Mouse (Mus musculus) olfactory bulb, adult 2 months (tissue): ENCODE data around the gene Foxj2. TPM values are rescaled to one million over a fixed set of nuclear protein-coding genes. Genes with fewer than 3 reads are reported as not detected.
A peak's percentile ranks its signal among the peaks of the same experiment; 100 is the strongest.

Experiments
- H3K27ac ChIP-seq: fragments of 200-500 bp; 2 replicates; pipeline ENCODE4 v1.5.1; 2012; ENCODE audit warnings: low read depth, low read length; ENCODE audit not compliant: insufficient read depth
- H3K4me1 ChIP-seq: fragments of 200-500 bp; 2 replicates; pipeline ENCODE4 v1.6.1; 2012; ENCODE audit warnings: low read length; ENCODE audit not compliant: control insufficient read depth, insufficient read depth
- H3K4me3 ChIP-seq: fragments of 200-500 bp; 2 replicates; pipeline ENCODE4 v1.5.1; 2012; ENCODE audit warnings: mild to moderate bottlenecking, low read depth, low read length, moderate library complexity; ENCODE audit not compliant: insufficient read depth
- CTCF ChIP-seq: fragments of 200-500 bp; IDR thresholded peaks from 2 replicates; pipeline ENCODE4 v1.5.1; 2012; ENCODE audit warnings: low read depth, mild to moderate bottlenecking, low read length, moderate library complexity; ENCODE audit not compliant: insufficient read depth
- POLR2A ChIP-seq: fragments of 200-500 bp; IDR thresholded peaks from 2 replicates; pipeline ENCODE4 v1.6.1; 2012; ENCODE audit warnings: mild to moderate bottlenecking, low read depth, low read length, moderate library complexity; ENCODE audit not compliant: insufficient read depth
- WGBS: fragments of 180-500 bp; shearing (Covaris S2); methylation state at CpG from one replicate; pipeline ENCODE4 v1.1.7; 2018; 5-methylcytosine and 5-hydroxymethylcytosine counted together
- polyA plus RNA-seq: library from polyadenylated mRNA; stranded (reverse); fragments of >200 nt; gene quantifications from 2 replicates; pipeline ENCODE4 v1.2.4, GENCODE M21; 2012; ENCODE audit warnings: low replicate concordance; ENCODE audit not compliant: missing spikeins, insufficient read depth, insufficient read length

Gene Foxj2
- polyA plus RNA-seq, 1 experiment, result not detected

- Histone ChIP-seq H3K4me1 (peaks cover 2% of the 10 kb centered on the region; the same call in 1 of the 2 replicates), H3K4me3 (no peak overlapping the region), H3K27ac (peak overlapping the region; percentile 62)
- WGBS, result 24% methylated on average over 16 of the region's 16 CpGs
- TF ChIP-seq CTCF, result no peak
- no peak for TF ChIP-seq POLR2A
These were observed 7.7 kb upstream of the Foxj2 start for GRCm38 (mm10) chr6:122811771-122812600.

- no peak for TF ChIP-seq CTCF
- TF ChIP-seq POLR2A, result no peak
- Histone ChIP-seq H3K27ac (no peak overlapping the region), H3K4me3 (no peak overlapping the region), H3K4me1 (peaks cover 2% of the 10 kb centered on the region; the same call in 1 of the 2 replicates)
- 90% methylated on average over 4 of the region's 4 CpGs for WGBS
These were observed 7.0 kb upstream of the Foxj2 start for GRCm38 (mm10) chr6:122812716-122813115.

GRCm38 (mm10) chr6:122813640-122814039 is 6.1 kb upstream of the Foxj2 start:
- TF ChIP-seq POLR2A (no peak), CTCF (no peak)
- WGBS, result 91% methylated on average over 4 of the region's 4 CpGs
- Histone ChIP-seq H3K4me3 (no peak overlapping the region), H3K27ac (no peak overlapping the region), H3K4me1 (peaks cover 2% of the 10 kb centered on the region; the same call in 1 of the 2 replicates)

GRCm38 (mm10) chr6:122820071-122820798 is 521 bp downstream of the Foxj2 start:
- peak overlapping the region; percentile 76 for H3K4me3 ChIP-seq
- H3K4me1 ChIP-seq, result peaks cover 36% of the 10 kb centered on the region
- H3K27ac ChIP-seq, result peak overlapping the region; percentile 29; the same call in 1 of the 2 replicates
- 0% methylated on average over 38 of the region's 38 CpGs for WGBS
- no peak for TF ChIP-seq CTCF
- no peak for TF ChIP-seq POLR2A

GRCm38 (mm10) chr6:122820799-122821650 is 1.3 kb downstream of the Foxj2 start:
- WGBS, result 21% methylated on average over 15 of the region's 15 CpGs
- no peak for TF ChIP-seq CTCF
- TF ChIP-seq POLR2A, result no peak
- peak overlapping the region; percentile 76 for H3K4me3 ChIP-seq
- peaks cover 43% of the 10 kb centered on the region for H3K4me1 ChIP-seq
- no peak overlapping the region for H3K27ac ChIP-seq

- 74% methylated on average over 9 of the region's 9 CpGs for WGBS
- TF ChIP-seq CTCF (no peak), POLR2A (no peak)
- peaks cover 48% of the 10 kb centered on the region for H3K4me1 ChIP-seq
- H3K27ac ChIP-seq, result no peak overlapping the region
- H3K4me3 ChIP-seq, result no peak overlapping the region
These were observed 2.1 kb downstream of the Foxj2 start for GRCm38 (mm10) chr6:122821822-122822221.

- Histone ChIP-seq H3K27ac (peak overlapping the region; percentile 37; the same call in 1 of the 2 replicates), H3K4me1 (peaks cover 48% of the 10 kb centered on the region), H3K4me3 (no peak overlapping the region)
- WGBS, result 46% methylated on average over 10 of the region's 10 CpGs
- no peak for TF ChIP-seq CTCF
These were observed 4.4 kb downstream of the Foxj2 start for GRCm38 (mm10) chr6:122824086-122824485.

GRCm38 (mm10) chr6:122825166-122825565 is 5.5 kb downstream of the Foxj2 start:
- peaks cover 48% of the 10 kb centered on the region for H3K4me1 ChIP-seq
- WGBS, result 96% methylated on average over 9 of the region's 9 CpGs
- 0 out of 2 replicates have a peak overlapping the region, but pooled peaks have one; percentile 46 for H3K27ac ChIP-seq
- H3K4me3 ChIP-seq, result no peak overlapping the region
- TF ChIP-seq CTCF (no peak), POLR2A (no peak)
